Comparison of ENCODE assay signal across 14 mouse cellular contexts in genomic region chr4:48242482-48242881, GRCm38 (mm10).
"Had no signal": no experiment of that assay in that cellular context is flagged by ENCODE, and none has a peak within 500 bp of the region (broad histone marks: within the 10 kb centered on the region; RNA-seq: fewer than 3 reads in every experiment).

No protein-coding gene starts in this region.

- H3K9me3 ChIP-seq: kidney, embryonic 15.5 days; limb, embryonic 15.5 days; liver, embryonic 12.5 days; midbrain, embryonic 10.5 days; neural tube, embryonic 13.5 days had no signal

- H3K4me2 ChIP-seq: kidney, embryonic 15.5 days; limb, embryonic 15.5 days; liver, embryonic 12.5 days; lung, embryonic 14.5 days; neural tube, embryonic 13.5 days had no signal

- DNase-seq: kidney, adult 2 months; kidney, postnatal 14 days; lung, embryonic 14.5 days; lung, postnatal 10 days; lung, postnatal 4 days; midbrain, embryonic 14.5 days; right cerebral cortex, postnatal 25 days; thymus, postnatal 4 days had no signal

- H3K27me3 ChIP-seq: kidney, embryonic 15.5 days; limb, embryonic 15.5 days; liver, embryonic 12.5 days; neural tube, embryonic 13.5 days had no signal

- H3K4me1 ChIP-seq: kidney, embryonic 15.5 days; midbrain, embryonic 10.5 days; neural tube, embryonic 13.5 days had no signal

- ATAC-seq: liver, embryonic 12.5 days had no signal

- H3K4me3 ChIP-seq: kidney, embryonic 15.5 days; limb, embryonic 15.5 days; liver, embryonic 12.5 days; midbrain, embryonic 10.5 days; neural tube, embryonic 13.5 days had no signal

- H3K27ac ChIP-seq: kidney, embryonic 15.5 days; limb, embryonic 15.5 days; liver, embryonic 12.5 days; midbrain, embryonic 10.5 days; neural tube, embryonic 13.5 days; stomach, postnatal 0 days had no signal

- H3K36me3 ChIP-seq: kidney, embryonic 15.5 days; limb, embryonic 15.5 days had no signal

- H3K9ac ChIP-seq: kidney, embryonic 15.5 days; limb, embryonic 15.5 days; liver, embryonic 12.5 days; lung, embryonic 14.5 days; neural tube, embryonic 13.5 days had no signal
